Mouse (Mus musculus) midbrain, embryonic 16.5 days (tissue): ENCODE results near the gene Ankk1. TPM values are rescaled to one million over a fixed set of nuclear protein-coding genes. Genes with fewer than 3 reads are reported as not detected.

Experiments
- ATAC-seq: fragments of 200-750 bp; cut with Nextera tagmentation; 2 replicates; pipeline ENCODE4 v1.8.0; 2017; ENCODE audit warnings: moderate TSS enrichment
- H3K27ac ChIP-seq: fragments of 300-500 bp; sonication (generic); 2 replicates; pipeline ENCODE4 v1.5.1; 2014; ENCODE audit warnings: mild to moderate bottlenecking, low read length, mixed read lengths
- H3K27me3 ChIP-seq: fragments of 300-500 bp; sonication (generic); 2 replicates; pipeline ENCODE4 v1.6.1; 2014; ENCODE audit warnings: low read depth, low read length, mixed read lengths; ENCODE audit not compliant: control insufficient read depth, insufficient read depth
- H3K36me3 ChIP-seq: fragments of 300-500 bp; sonication (generic); 2 replicates; pipeline ENCODE4 v1.6.1; 2014; ENCODE audit warnings: mild to moderate bottlenecking, low read length, moderate library complexity, mixed read lengths; ENCODE audit not compliant: control insufficient read depth, insufficient read depth
- H3K4me1 ChIP-seq: fragments of 300-500 bp; sonication (generic); 2 replicates; pipeline ENCODE4 v1.6.1; 2014; ENCODE audit warnings: mild to moderate bottlenecking, low read length, mixed read lengths; ENCODE audit not compliant: control insufficient read depth, insufficient read depth
- H3K4me2 ChIP-seq: fragments of 300-500 bp; sonication (generic); 2 replicates; pipeline ENCODE4 v1.6.1; 2014; ENCODE audit warnings: mild to moderate bottlenecking, low read length, mixed read lengths
- H3K4me3 ChIP-seq: fragments of 300-500 bp; sonication (generic); 2 replicates; pipeline ENCODE4 v1.5.1; 2014; ENCODE audit warnings: low read depth, mild to moderate bottlenecking, low read length, moderate library complexity, mixed read lengths
- H3K9ac ChIP-seq: fragments of 300-500 bp; sonication (generic); 2 replicates; pipeline ENCODE4 v1.6.1; 2014; ENCODE audit warnings: low read depth, low read length, mixed read lengths
- H3K9me3 ChIP-seq: fragments of 300-500 bp; sonication (generic); replicated peaks from 2 replicates; pipeline ENCODE4 v1.6.1; 2014; ENCODE audit warnings: mild to moderate bottlenecking, low read length, mixed read lengths; ENCODE audit not compliant: control insufficient read depth, poor library complexity, severe bottlenecking
- WGBS: fragments of 180-500 bp; shearing (Covaris S2); extraction: QIAGEN DNeasy Blood & Tissue Kit; methylation state at CpG from one replicate; pipeline ENCODE4 v1.1.7; 2014; 5-methylcytosine and 5-hydroxymethylcytosine counted together
- polyA plus RNA-seq: library from polyadenylated mRNA; unstranded; fragments of >200 nt; fragmentation: Nextera tagmentation; extraction: Ambion mirVana; gene quantifications from 2 replicates; pipeline ENCODE4 v1.2.1, GENCODE M21; 2015

The Ankk1 gene
- not detected in 2 replicates for polyA plus RNA-seq

DNA sequence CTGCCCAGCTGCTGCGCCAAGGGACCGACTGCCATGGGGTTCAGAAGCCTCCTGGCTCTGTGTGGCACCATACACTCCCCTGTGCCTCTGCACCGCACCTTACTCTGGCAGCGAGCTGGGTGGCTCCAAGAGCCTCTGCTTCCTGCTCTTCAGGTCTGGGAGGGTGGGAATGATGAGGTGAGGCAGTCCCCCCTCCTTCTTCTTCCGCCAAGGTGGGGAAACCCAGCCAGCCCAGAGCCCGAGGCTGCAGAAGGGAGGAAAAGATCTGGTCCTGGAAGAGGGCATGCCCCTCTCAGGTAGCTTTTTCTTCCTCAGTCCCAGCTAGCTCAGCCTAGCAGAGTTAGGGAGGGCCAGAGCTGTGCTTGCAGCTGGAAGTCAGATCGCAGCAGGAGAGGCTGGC, at the start of gene Ankk1:
Ankk1 (minus strand) TSS at position 101 of the 400 bp plus-strand sequence.
- Histone ChIP-seq H3K4me2 (no peak within 1 kb of the TSS), H3K36me3 (no peaks in the 10 kb centered on the region), H3K9ac (no peak within 1 kb of the TSS), H3K27me3 (no peaks in the 10 kb centered on the region), H3K4me3 (no peak within 1 kb of the TSS), H3K4me1 (no peaks in the 10 kb centered on the region), H3K27ac (no peak within 1 kb of the TSS), H3K9me3 (no peaks in the 10 kb centered on the region)
- ATAC-seq, result no peak
- 90% methylated on average over 7 of the region's 7 CpGs for WGBS

DNA sequence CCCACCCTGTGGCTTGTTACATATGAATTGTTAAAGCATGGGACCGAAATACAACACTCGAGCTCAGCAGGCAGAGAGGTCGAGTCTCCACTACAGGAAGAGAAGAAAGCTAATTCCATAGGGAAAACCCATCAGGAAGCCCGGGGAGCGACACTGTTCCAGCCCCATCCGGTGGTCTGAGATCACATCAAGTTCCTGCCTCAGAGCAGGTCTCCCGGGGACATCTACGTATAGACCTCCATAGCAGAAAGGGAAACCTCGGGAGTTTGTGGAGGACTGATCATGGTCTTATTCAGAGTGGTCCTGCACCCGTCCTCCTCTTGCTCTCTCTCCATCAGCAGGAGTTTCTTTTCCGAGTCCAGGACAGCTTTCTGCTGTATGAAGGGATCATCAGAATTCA, 45.3 kb upstream of the Ankk1 start:
- Histone ChIP-seq H3K27ac (no peak overlapping the region), H3K9me3 (0 out of 2 replicates have a peak, but pooled peaks cover 2% of the 10 kb centered on the region), H3K4me3 (no peak overlapping the region), H3K36me3 (no peaks in the 10 kb centered on the region), H3K4me1 (no peaks in the 10 kb centered on the region), H3K27me3 (no peaks in the 10 kb centered on the region), H3K9ac (no peak overlapping the region), H3K4me2 (no peak overlapping the region)
- 67% methylated on average over 11 of the region's 11 CpGs for WGBS
- ATAC-seq, result no peak

DNA sequence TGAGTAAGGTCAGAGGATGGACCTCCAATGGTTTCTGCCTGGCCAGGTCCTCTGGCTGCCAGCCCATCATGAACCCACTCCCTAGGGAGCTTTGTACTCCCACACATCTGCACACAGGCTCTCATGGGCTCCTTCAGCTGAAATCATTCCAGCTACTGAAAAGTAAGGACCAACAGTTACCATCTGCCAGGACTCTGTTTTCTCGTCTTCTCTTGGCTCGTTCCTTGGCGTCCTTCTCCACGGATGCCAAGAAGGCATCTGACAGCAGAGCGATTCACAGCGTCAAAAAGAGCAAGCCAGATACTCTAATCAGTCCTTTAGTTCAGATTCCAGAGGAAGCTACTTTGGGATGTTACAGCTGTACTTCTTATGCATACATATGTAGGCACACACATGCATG, 44.1 kb upstream of the Ankk1 start:
- ATAC-seq, result no peak
- Histone ChIP-seq H3K4me3 (no peak overlapping the region), H3K9me3 (no peaks in the 10 kb centered on the region), H3K36me3 (no peaks in the 10 kb centered on the region), H3K4me2 (no peak overlapping the region), H3K27ac (no peak overlapping the region), H3K9ac (no peak overlapping the region), H3K27me3 (no peaks in the 10 kb centered on the region), H3K4me1 (no peaks in the 10 kb centered on the region)
- WGBS, result 73% methylated on average over 6 of the region's 6 CpGs

DNA sequence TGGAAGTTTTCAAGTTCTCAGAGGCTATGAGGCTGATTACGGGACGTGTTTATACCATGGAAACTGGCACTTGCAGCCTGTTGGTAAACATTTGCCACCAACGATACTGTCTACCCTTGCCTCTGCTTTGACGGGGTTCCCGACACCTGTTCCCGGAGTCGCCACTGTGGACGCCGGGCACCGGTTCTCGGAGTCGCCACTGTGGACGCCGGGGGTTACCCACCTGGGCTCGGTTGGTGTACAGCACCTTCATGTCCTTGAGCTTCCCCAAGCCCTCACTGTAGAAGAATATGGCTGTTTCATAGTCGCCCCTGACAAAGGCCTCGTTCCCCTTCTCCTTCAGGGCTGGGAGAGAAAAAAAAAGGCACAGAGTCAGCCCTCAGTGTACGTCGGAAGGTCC, 43.2 kb upstream of the Ankk1 start:
- Histone ChIP-seq H3K27ac (no peak overlapping the region), H3K4me2 (no peak overlapping the region), H3K9ac (no peak overlapping the region), H3K9me3 (no peaks in the 10 kb centered on the region), H3K4me1 (no peaks in the 10 kb centered on the region), H3K36me3 (no peaks in the 10 kb centered on the region), H3K4me3 (no peak overlapping the region), H3K27me3 (no peaks in the 10 kb centered on the region)
- 94% methylated on average over 19 of the region's 19 CpGs for WGBS
- no peak for ATAC-seq

DNA sequence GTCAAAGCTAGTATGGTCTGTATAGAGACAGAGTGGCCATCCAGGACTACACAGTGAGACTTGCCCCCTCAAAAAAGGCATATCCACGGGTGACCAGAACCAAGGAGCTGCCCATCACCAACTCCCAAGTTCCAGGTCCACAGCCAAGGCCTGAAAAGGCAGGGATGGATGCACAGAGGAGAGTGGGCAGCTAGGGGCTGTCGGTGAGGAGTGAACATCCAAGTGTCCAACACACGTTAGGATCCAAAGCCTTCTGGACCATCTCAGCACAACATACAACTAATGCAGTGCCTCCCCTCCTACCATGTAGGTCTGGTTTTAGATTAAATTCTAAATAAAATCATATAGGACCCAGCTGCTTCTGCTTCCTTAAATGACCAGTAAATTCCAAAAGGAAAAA, 29.3 kb upstream of the Ankk1 start:
- H3K4me2 ChIP-seq, result no peak overlapping the region
- WGBS, result 92% methylated on average over 3 of the region's 3 CpGs
- no peaks in the 10 kb centered on the region for H3K36me3 ChIP-seq
- no peaks in the 10 kb centered on the region; the same call in 1 of the 2 replicates for H3K9me3 ChIP-seq
- no peak for ATAC-seq
- H3K27me3 ChIP-seq, result no peaks in the 10 kb centered on the region
- no peaks in the 10 kb centered on the region for H3K4me1 ChIP-seq
- no peak overlapping the region for H3K9ac ChIP-seq
- no peak overlapping the region for H3K4me3 ChIP-seq
- no peak overlapping the region for H3K27ac ChIP-seq

DNA sequence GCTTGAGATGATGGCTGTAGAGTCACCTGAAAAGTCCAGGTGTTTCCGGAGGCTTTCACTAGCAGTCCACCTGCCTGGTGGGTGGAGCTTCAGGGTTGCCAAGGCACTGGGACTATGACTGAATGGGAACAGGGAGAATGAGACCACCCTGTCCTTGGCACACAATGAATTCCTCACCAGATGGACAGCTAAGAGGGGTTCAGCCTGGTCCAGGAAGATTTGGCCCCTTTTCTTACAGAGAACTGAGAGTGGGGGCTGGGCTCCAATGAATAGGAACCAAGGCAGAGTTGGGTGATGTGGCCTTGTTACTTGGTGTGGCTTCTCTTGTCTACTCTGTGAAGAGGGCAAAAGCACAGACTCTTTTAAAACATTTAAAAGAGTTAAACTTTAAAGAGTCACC, 25.6 kb upstream of the Ankk1 start:
- no peaks in the 10 kb centered on the region for H3K27me3 ChIP-seq
- no peak overlapping the region for H3K27ac ChIP-seq
- no peaks in the 10 kb centered on the region; the same call in 1 of the 2 replicates for H3K9me3 ChIP-seq
- H3K4me3 ChIP-seq, result no peak overlapping the region
- no peak overlapping the region for H3K9ac ChIP-seq
- no peak overlapping the region for H3K4me2 ChIP-seq
- H3K36me3 ChIP-seq, result no peaks in the 10 kb centered on the region
- no peaks in the 10 kb centered on the region for H3K4me1 ChIP-seq
- WGBS, result 97% methylated on average over 1 of the region's 1 CpGs
- no peak for ATAC-seq

DNA sequence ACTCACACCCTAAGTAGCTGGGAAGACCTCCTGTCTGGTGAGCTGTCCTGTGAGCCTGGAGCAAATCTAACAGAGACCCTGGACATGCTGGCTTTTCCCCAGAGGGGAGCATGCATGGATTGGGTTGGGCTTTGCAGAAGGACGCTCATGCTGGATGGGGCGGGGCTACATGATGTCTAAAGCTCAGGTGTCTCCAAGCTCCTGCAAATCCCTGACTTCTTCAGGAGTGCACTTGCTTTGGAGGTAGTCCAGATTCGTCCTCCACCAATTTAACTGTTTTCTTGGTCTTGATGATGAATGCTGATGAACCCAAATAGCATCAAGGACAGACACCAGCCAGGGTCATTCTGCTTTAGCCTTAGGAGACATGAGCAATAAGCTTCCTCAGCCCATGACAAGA, 23.7 kb upstream of the Ankk1 start:
- Histone ChIP-seq H3K4me2 (no peak overlapping the region), H3K9ac (no peak overlapping the region), H3K9me3 (no peaks in the 10 kb centered on the region; the same call in 1 of the 2 replicates), H3K27ac (no peak overlapping the region), H3K36me3 (no peaks in the 10 kb centered on the region), H3K27me3 (no peaks in the 10 kb centered on the region), H3K4me1 (no peaks in the 10 kb centered on the region), H3K4me3 (no peak overlapping the region)
- no peak for ATAC-seq
- 84% methylated on average over 3 of the region's 3 CpGs for WGBS

DNA sequence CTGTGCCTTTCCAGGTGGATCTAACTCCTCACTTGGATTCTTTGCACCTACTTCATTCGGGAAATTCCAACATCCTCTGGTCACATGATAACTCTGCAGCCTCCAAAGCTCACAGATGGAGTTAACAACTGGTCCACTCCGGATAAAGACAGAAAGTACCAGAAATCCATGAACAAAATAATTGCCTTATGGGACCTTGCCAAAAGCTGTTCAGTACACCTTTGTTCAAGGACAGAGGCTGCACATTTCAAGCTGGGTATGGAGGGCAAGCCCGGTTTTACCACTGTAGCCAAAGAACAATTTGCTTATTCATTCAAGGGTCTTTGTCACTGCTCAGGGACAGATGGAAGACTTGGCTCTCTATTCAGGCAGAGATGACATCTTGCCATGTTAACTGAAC, 15.8 kb upstream of the Ankk1 start:
- Histone ChIP-seq H3K9me3 (no peaks in the 10 kb centered on the region), H3K4me3 (no peak overlapping the region), H3K27me3 (no peaks in the 10 kb centered on the region), H3K9ac (no peak overlapping the region), H3K36me3 (no peaks in the 10 kb centered on the region), H3K4me1 (peaks cover 2% of the 10 kb centered on the region; the same call in 1 of the 2 replicates), H3K4me2 (no peak overlapping the region), H3K27ac (no peak overlapping the region)
- 77% methylated on average over 3 of the region's 3 CpGs for WGBS
- no peak for ATAC-seq

DNA sequence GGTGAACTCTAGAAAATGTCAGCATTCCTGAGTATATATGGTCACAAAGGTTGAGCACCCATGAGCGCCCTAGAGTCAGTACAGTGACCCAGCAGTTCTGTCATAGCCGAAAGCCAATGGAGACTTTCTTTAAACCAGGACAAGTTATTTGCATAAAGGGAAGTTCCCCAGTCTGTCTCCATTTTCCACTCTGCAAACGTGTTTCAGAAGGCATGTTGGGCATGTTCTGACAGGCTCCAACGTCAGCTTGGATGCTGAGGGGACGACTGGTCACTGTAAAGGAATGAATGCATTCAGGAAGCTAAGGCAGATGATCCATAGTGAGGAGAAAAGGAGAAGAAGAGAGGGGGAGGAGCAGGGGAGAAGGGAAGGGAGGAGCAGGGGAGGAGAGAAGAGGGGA, 657 bp upstream of the Ankk1 start:
- no peaks in the 10 kb centered on the region for H3K36me3 ChIP-seq
- no peak for ATAC-seq

More for the DNA sequence above, 657 bp upstream of the Ankk1 start:
- no peak overlapping the region for H3K27ac ChIP-seq
- H3K4me1 ChIP-seq, result no peaks in the 10 kb centered on the region
- no peak overlapping the region for H3K4me3 ChIP-seq
- WGBS, result 75% methylated on average over 5 of the region's 5 CpGs
- no peaks in the 10 kb centered on the region for H3K9me3 ChIP-seq
- H3K9ac ChIP-seq, result no peak overlapping the region
- no peak overlapping the region for H3K4me2 ChIP-seq
- no peaks in the 10 kb centered on the region for H3K27me3 ChIP-seq
